Mouse (Mus musculus): Measurements from ENCODE around the gene Cpm.
"Not testable (repeated sequence)": the region's sequence is repeated elsewhere in the genome, so short reads cannot be mapped to it uniquely, and the experiment has no call there.

The Cpm gene

GRCm38 (mm10) chr10:117718161-117719119 lies 89.1 kb downstream of the Cpm start:
- no peak for DNase-seq (ENCODE audit: low read depth)

- DNase-seq (ENCODE audit: low read depth) = no peak
These were observed 94.9 kb downstream of the Cpm start for GRCm38 (mm10) chr10:117724136-117724718.

- DNase-seq (ENCODE audit: low read depth) = no peak
These were observed 95.6 kb downstream of the Cpm start for GRCm38 (mm10) chr10:117724804-117725361.

GRCm38 (mm10) chr10:117725671-117726070 lies 96.4 kb downstream of the Cpm start:
- DNase-seq (ENCODE audit: low read depth) = no peak

GRCm38 (mm10) chr10:117726350-117726749 lies 97.0 kb downstream of the Cpm start:
- no peak for DNase-seq (ENCODE audit: low read depth)

GRCm38 (mm10) chr10:117726888-117727385 lies 97.6 kb downstream of the Cpm start:
- no peak for DNase-seq (ENCODE audit: low read depth)

- no peak for DNase-seq (ENCODE audit: low read depth)
These were observed 98.3 kb downstream of the Cpm start for GRCm38 (mm10) chr10:117727518-117728110.

GRCm38 (mm10) chr10:117728574-117728973 lies 99.3 kb downstream of the Cpm start:
- no peak for DNase-seq (ENCODE audit: low read depth)

- no peak for DNase-seq (ENCODE audit: low read depth)
These were observed 100.0 kb downstream of the Cpm start for GRCm38 (mm10) chr10:117729139-117729814.

- no peak for DNase-seq (ENCODE audit: low read depth)
These were observed 100.8 kb downstream of the Cpm start for GRCm38 (mm10) chr10:117730140-117730539.

GRCm38 (mm10) chr10:117730637-117731203 lies 101.4 kb downstream of the Cpm start:
- no peak for DNase-seq (ENCODE audit: low read depth)

GRCm38 (mm10) chr10:117731244-117732101 lies 102.2 kb downstream of the Cpm start:
- DNase-seq (ENCODE audit: low read depth) = peak; percentile 62

- DNase-seq (ENCODE audit: low read depth) = no peak
These were observed 102.9 kb downstream of the Cpm start for GRCm38 (mm10) chr10:117732184-117732583.

- DNase-seq (ENCODE audit: low read depth) = no peak
These were observed 103.8 kb downstream of the Cpm start for GRCm38 (mm10) chr10:117732962-117733592.

GRCm38 (mm10) chr10:117733626-117734025 lies 104.3 kb downstream of the Cpm start:
- DNase-seq (ENCODE audit: low read depth) = not testable (repeated sequence)

GRCm38 (mm10) chr10:117734104-117734852 lies 105.0 kb downstream of the Cpm start:
- not testable (repeated sequence) for DNase-seq (ENCODE audit: low read depth)

GRCm38 (mm10) chr10:117735396-117735795 lies 106.1 kb downstream of the Cpm start:
- DNase-seq (ENCODE audit: low read depth) = not testable (repeated sequence)

- no peak for DNase-seq (ENCODE audit: low read depth)
These were observed 107.3 kb downstream of the Cpm start for GRCm38 (mm10) chr10:117736573-117736972.

All from c-Kit-positive CD71-negative TER-119-negative erythroid progenitor cells, embryonic 14.5 days (primary cell).